Mouse (Mus musculus) forebrain, postnatal 0 days (tissue): Measurements from ENCODE around the gene Hesx1. TPM values are rescaled to one million over a fixed set of nuclear protein-coding genes. Genes with fewer than 3 reads are reported as not detected.

Experiments
- ATAC-seq: fragments of 200-750 bp; cut with Nextera tagmentation; 2 replicates; pipeline ENCODE4 v1.8.0; 2017; ENCODE audit warnings: mild to moderate bottlenecking, moderate library complexity
- DNase-seq: peaks from one replicate; pipeline ENCODE4 v3.0.0-alpha.2; 2015
- H3K27ac ChIP-seq: fragments of 300-500 bp; sonication (generic); 2 replicates; pipeline ENCODE4 v1.5.1; 2014; ENCODE audit warnings: low read depth, mild to moderate bottlenecking, antibody characterized with exemption, low read length, moderate library complexity, mixed read lengths
- H3K27me3 ChIP-seq: fragments of 300-500 bp; sonication (generic); 2 replicates; pipeline ENCODE4 v1.6.1; 2014; ENCODE audit warnings: mild to moderate bottlenecking, low read length, mixed read lengths; ENCODE audit not compliant: insufficient read depth
- H3K36me3 ChIP-seq: fragments of 300-500 bp; sonication (generic); 2 replicates; pipeline ENCODE4 v1.6.1; 2014; ENCODE audit warnings: mild to moderate bottlenecking, moderate library complexity; ENCODE audit not compliant: insufficient read depth
- H3K4me1 ChIP-seq: fragments of 300-500 bp; sonication (generic); 2 replicates; pipeline ENCODE4 v1.6.1; 2014; ENCODE audit warnings: antibody characterized with exemption; ENCODE audit not compliant: insufficient read depth
- H3K4me2 ChIP-seq: fragments of 300-500 bp; sonication (generic); 2 replicates; pipeline ENCODE4 v1.6.1; 2014; ENCODE audit warnings: low read depth, mild to moderate bottlenecking, moderate library complexity
- H3K4me3 ChIP-seq: fragments of 300-500 bp; sonication (generic); 2 replicates; pipeline ENCODE4 v1.5.1; 2014; ENCODE audit warnings: low read depth, low read length, mixed read lengths
- H3K9ac ChIP-seq: fragments of 300-500 bp; sonication (generic); 2 replicates; pipeline ENCODE4 v1.6.1; 2014; ENCODE audit warnings: mild to moderate bottlenecking
- H3K9me3 ChIP-seq: fragments of 300-500 bp; sonication (generic); 2 replicates; pipeline ENCODE4 v1.6.1; 2016; ENCODE audit warnings: low read length
- CTCF ChIP-seq: sonication (generic); IDR thresholded peaks from 2 replicates; pipeline ENCODE4 v1.5.1; 2016; ENCODE audit warnings: antibody characterized with exemption, control low read depth, low read depth
- WGBS: fragments of 180-500 bp; shearing (Covaris S2); extraction: QIAGEN DNeasy Blood & Tissue Kit; methylation state at CpG from one replicate; pipeline ENCODE4 v1.1.7; 2014; 5-methylcytosine and 5-hydroxymethylcytosine counted together
- polyA plus RNA-seq: library from polyadenylated mRNA; unstranded; fragments of >200 nt; fragmentation: Nextera tagmentation; extraction: Ambion mirVana; gene quantifications from 2 replicates; pipeline ENCODE4 v1.2.1, GENCODE M21; 2015
- total RNA-seq: library from RNA; depleted of rRNA; stranded (reverse); fragments of >200 nt; gene quantifications from 2 replicates; pipeline ENCODE4 v1.2.3, GENCODE M21; 2014

Hesx1 gene
- total and polyA plus RNA-seq, 2 experiments from 2014 or later: not detected

DNA sequence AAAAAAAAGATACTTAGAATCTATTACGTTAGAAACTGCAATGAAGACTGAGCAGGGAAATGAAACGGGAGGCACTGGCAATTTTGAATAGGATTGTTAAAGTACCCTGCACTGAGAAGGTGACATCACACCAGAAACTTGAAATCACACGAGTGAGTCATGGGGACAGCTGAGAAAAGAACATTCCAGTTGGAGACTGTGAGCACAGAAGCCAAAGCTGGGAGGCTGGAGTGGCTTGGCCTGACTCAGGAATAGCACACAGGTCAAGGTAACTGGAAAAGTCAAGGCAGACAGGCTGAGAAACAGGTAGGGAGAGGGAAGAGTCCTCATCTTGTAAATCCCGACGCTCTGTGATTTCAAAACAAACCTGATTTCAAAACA is 12.1 kb upstream of the Hesx1 start:
- Histone ChIP-seq H3K9me3 (peaks cover 6% of the 10 kb centered on the region; the same call in 1 of the 2 replicates), H3K27me3 (no peaks in the 10 kb centered on the region), H3K4me3 (no peak overlapping the region), H3K9ac (no peak overlapping the region), H3K4me2 (no peak overlapping the region), H3K36me3 (no peaks in the 10 kb centered on the region), H3K27ac (no peak overlapping the region), H3K4me1 (no peaks in the 10 kb centered on the region; the same call in 1 of the 2 replicates)
- DNase-seq (no peak), ATAC-seq (no peak)
- 79% methylated on average over 5 of the region's 5 CpGs for WGBS
- no peak for TF ChIP-seq CTCF

DNA sequence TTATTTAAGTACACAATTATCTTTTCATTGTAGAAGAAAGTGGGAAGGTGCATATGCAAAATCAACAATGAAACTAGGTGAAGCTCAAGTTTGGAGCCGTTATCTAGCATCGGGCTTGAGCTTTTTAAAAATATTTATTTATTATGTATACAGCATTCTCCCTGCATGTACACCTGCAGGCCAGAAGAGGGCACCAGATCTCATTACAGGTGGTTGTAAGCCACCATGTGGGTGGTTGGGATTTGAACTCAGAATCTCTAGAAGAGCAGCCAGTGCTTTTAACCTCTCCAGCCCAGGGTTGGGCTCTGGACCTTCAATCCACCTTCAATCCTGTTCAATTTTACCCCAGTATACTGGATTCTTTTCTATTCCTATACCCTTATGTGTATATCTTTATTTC is 5.5 kb upstream of the Hesx1 start:
- DNase-seq (no peak), ATAC-seq (no peak)
- no peaks in the 10 kb centered on the region for H3K27me3 ChIP-seq
- no peak overlapping the region for H3K9ac ChIP-seq
- H3K36me3 ChIP-seq: no peaks in the 10 kb centered on the region
- H3K4me1 ChIP-seq: no peaks in the 10 kb centered on the region
- H3K4me3 ChIP-seq: no peak overlapping the region
- no peaks in the 10 kb centered on the region for H3K9me3 ChIP-seq
- peak; percentile 35 for TF ChIP-seq CTCF
- 84% methylated on average over 2 of the region's 2 CpGs for WGBS
- no peak overlapping the region for H3K27ac ChIP-seq
- H3K4me2 ChIP-seq: no peak overlapping the region

GRCm38 (mm10) chr14:26991622-26992021 is 2.6 kb upstream of the Hesx1 start:
- TF ChIP-seq CTCF: no peak
- H3K9ac ChIP-seq: no peak overlapping the region
- DNase-seq: no peak
- no peak overlapping the region for H3K27ac ChIP-seq
- no peaks in the 10 kb centered on the region for H3K9me3 ChIP-seq
- 69% methylated on average over 18 of the region's 18 CpGs for WGBS
- H3K4me3 ChIP-seq: no peak overlapping the region
- no peak overlapping the region for H3K4me2 ChIP-seq
- no peaks in the 10 kb centered on the region for H3K36me3 ChIP-seq
- no peak for ATAC-seq
- no peaks in the 10 kb centered on the region for H3K27me3 ChIP-seq
- no peaks in the 10 kb centered on the region for H3K4me1 ChIP-seq

DNA sequence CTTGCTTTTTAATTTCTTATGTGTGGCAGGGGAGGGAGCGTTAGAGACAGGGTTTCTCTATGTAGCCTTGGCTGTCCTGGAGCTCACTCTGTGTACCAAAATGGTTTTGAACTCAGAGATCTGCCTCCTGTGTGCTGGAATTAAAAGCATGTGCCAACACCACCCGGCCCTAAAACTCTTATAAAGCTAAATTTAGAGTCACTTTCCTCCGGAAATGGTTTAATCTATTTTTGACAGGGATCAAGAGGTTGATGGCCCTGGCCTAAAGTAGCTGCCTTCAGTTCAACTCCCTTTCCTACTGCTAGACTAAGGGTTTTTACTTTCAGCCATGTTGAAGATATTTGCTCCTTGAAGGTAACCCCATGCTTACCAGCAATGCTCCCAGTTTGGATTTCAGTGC is 789 bp upstream of the Hesx1 start:
- WGBS: 81% methylated on average over 3 of the region's 3 CpGs
- Histone ChIP-seq H3K27me3 (no peaks in the 10 kb centered on the region), H3K4me2 (no peak overlapping the region), H3K36me3 (no peaks in the 10 kb centered on the region), H3K9ac (no peak overlapping the region), H3K4me1 (no peaks in the 10 kb centered on the region), H3K9me3 (no peaks in the 10 kb centered on the region), H3K4me3 (no peak overlapping the region), H3K27ac (no peak overlapping the region)
- ATAC-seq: no peak
- no peak for DNase-seq
- TF ChIP-seq CTCF: no peak

- no peaks in the 10 kb centered on the region for H3K36me3 ChIP-seq
- H3K27ac ChIP-seq: no peak overlapping the region
- H3K27me3 ChIP-seq: peaks cover 7% of the 10 kb centered on the region
- no peaks in the 10 kb centered on the region for H3K4me1 ChIP-seq
- no peak overlapping the region for H3K9ac ChIP-seq
- ATAC-seq (no peak), DNase-seq (no peak)
- no peaks in the 10 kb centered on the region for H3K9me3 ChIP-seq
- no peak overlapping the region for H3K4me2 ChIP-seq
- no peak overlapping the region for H3K4me3 ChIP-seq
- no peak for TF ChIP-seq CTCF
Observed at GRCm38 (mm10) chr14:26996257-26996656, 2.0 kb downstream of the Hesx1 start.

GRCm38 (mm10) chr14:27000386-27000785 is 6.2 kb downstream of the Hesx1 start:
- peaks cover 10% of the 10 kb centered on the region for H3K27me3 ChIP-seq
- ATAC-seq: no peak
- no peak overlapping the region for H3K9ac ChIP-seq
- WGBS: 2% methylated on average over 11 of the region's 11 CpGs
- no peak overlapping the region for H3K4me2 ChIP-seq
- no peak overlapping the region for H3K4me3 ChIP-seq
- H3K36me3 ChIP-seq: no peaks in the 10 kb centered on the region
- H3K9me3 ChIP-seq: no peaks in the 10 kb centered on the region
- H3K27ac ChIP-seq: no peak overlapping the region
- DNase-seq: no peak
- no peaks in the 10 kb centered on the region for H3K4me1 ChIP-seq
- TF ChIP-seq CTCF: no peak

DNA sequence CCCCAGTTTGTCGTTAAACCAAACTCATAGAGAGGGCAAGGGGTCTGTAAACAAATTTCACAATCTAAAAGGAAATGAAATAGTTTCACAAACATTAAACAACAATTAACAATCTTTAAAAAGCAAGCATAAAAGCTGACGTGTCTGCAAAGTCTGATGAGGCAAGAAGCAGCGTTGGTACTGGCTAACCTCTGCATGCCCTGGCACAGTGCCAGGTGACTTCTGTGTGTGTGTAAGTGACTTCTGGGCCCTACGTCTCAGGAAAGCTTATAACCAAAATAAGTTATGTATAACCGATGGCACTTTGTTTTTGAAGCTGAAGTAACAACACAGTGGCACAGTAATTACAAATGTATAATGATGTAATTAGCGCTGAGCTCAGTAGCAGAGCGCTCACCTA is 10.7 kb downstream of the Hesx1 start:
- 64% methylated on average over 7 of the region's 7 CpGs for WGBS
- no peak for TF ChIP-seq CTCF
- no peak overlapping the region for H3K4me3 ChIP-seq
- DNase-seq (no peak), ATAC-seq (no peak)
- no peak overlapping the region for H3K4me2 ChIP-seq
- H3K9ac ChIP-seq: no peak overlapping the region
- no peaks in the 10 kb centered on the region for H3K4me1 ChIP-seq
- H3K27me3 ChIP-seq: peaks cover 15% of the 10 kb centered on the region
- H3K9me3 ChIP-seq: no peaks in the 10 kb centered on the region
- H3K27ac ChIP-seq: no peak overlapping the region
- no peaks in the 10 kb centered on the region for H3K36me3 ChIP-seq

DNA sequence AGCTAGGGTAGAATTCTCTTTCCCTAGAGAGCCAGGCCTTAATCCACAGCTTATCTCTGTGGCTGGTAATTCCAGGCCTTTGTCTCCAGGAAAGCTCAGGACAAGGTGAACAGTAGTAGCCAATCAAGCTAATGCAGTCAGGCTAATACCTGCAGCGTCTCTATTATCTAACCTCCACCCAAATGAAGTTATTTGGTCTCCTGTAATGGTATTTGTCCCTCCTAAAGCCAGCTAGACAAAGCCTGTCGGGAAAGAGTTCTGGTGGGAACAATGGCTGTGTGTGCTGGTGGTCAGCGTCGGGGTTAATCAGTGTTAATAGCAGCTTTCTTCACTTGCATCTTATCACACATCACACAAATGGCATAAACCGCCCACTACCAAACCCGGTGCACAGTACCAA is 11.7 kb downstream of the Hesx1 start:
- ATAC-seq (no peak), DNase-seq (no peak)
- H3K27me3 ChIP-seq: peaks cover 10% of the 10 kb centered on the region
- H3K27ac ChIP-seq: no peak overlapping the region
- no peak for TF ChIP-seq CTCF
- no peaks in the 10 kb centered on the region for H3K36me3 ChIP-seq
- H3K4me1 ChIP-seq: no peaks in the 10 kb centered on the region
- H3K9me3 ChIP-seq: no peaks in the 10 kb centered on the region
- no peak overlapping the region for H3K4me3 ChIP-seq
- 10% methylated on average over 6 of the region's 6 CpGs for WGBS
- no peak overlapping the region for H3K4me2 ChIP-seq
- no peak overlapping the region for H3K9ac ChIP-seq
